Mouse (Mus musculus) gonadal fat pad, adult 2 months (tissue): ENCODE data around the gene Olfr648. TPM values are rescaled to one million over a fixed set of nuclear protein-coding genes. Genes with fewer than 3 reads are reported as not detected.

Source experiments
- polyA plus RNA-seq: library from polyadenylated mRNA; depleted of rRNA; stranded (reverse); fragments of >200 nt; gene quantifications from 2 replicates; pipeline ENCODE4 v1.2.3, GENCODE M21; 2012; rRNA removed

The Olfr648 gene
- polyA plus RNA-seq, 1 experiment, result 0.05 TPM

Other genes starting within 250 kb of the Olfr648 start
- not detected in 2 replicates for gene Olfr632, start 249.0 kb downstream of the Olfr648 start, polyA plus RNA-seq
- gene Olfr633, start 239.0 kb downstream of the Olfr648 start, polyA plus RNA-seq, result not detected in 2 replicates
- not detected in 2 replicates for gene Olfr635, start 212.2 kb downstream of the Olfr648 start, polyA plus RNA-seq
- gene Olfr638, start 184.6 kb downstream of the Olfr648 start, polyA plus RNA-seq, result not detected in 2 replicates
- not detected in 2 replicates for gene Olfr639, start 166.1 kb downstream of the Olfr648 start, polyA plus RNA-seq
- gene Olfr640, start 157.8 kb downstream of the Olfr648 start, polyA plus RNA-seq, result not detected in 2 replicates
- gene Olfr641, start 147.9 kb downstream of the Olfr648 start, polyA plus RNA-seq, result not detected in 2 replicates
- not detected in 2 replicates for gene Olfr642, start 130.7 kb downstream of the Olfr648 start, polyA plus RNA-seq
- gene 4930516K23Rik, start 121.9 kb downstream of the Olfr648 start, polyA plus RNA-seq, result not detected in 2 replicates
- not detected in 2 replicates for gene Olfr644, start 111.5 kb downstream of the Olfr648 start, polyA plus RNA-seq
- gene Olfr645, start 97.9 kb downstream of the Olfr648 start, polyA plus RNA-seq, result not detected in 2 replicates
- gene Olfr646, start 78.5 kb downstream of the Olfr648 start, polyA plus RNA-seq, result not detected in 2 replicates
- 0.14 and 0.34 TPM in 2 replicates for gene Ubqln5, start 53.6 kb downstream of the Olfr648 start, polyA plus RNA-seq
- gene Olfr643, start 46.0 kb downstream of the Olfr648 start, polyA plus RNA-seq, result not detected in 2 replicates
- gene Ubqln3, start 40.1 kb downstream of the Olfr648 start, polyA plus RNA-seq, result 1.6 and 2.4 TPM in 2 replicates
- 2.4 TPM in 2 replicates for gene Ubqlnl, start 32.8 kb downstream of the Olfr648 start, polyA plus RNA-seq
- gene Olfm5, start 18.6 kb downstream of the Olfr648 start, polyA plus RNA-seq, result 0.05 TPM in 1 of 2 replicates, not detected in the other
- not detected in 2 replicates for gene Olfr649, start 12.6 kb upstream of the Olfr648 start, polyA plus RNA-seq
- 1.3 TPM in 2 replicates for gene Trim6, start 35.4 kb upstream of the Olfr648 start, polyA plus RNA-seq
- gene Trim34a, start 61.1 kb upstream of the Olfr648 start, polyA plus RNA-seq, result 4.7 and 5.2 TPM in 2 replicates
- 0.42 TPM in 2 replicates for gene Trim5, start 104.7 kb upstream of the Olfr648 start, polyA plus RNA-seq
- 3.6 and 3.8 TPM in 2 replicates for gene Trim12a, start 132.1 kb upstream of the Olfr648 start, polyA plus RNA-seq
- 3.6 and 4.3 TPM in 2 replicates for gene Trim34b, start 146.1 kb upstream of the Olfr648 start, polyA plus RNA-seq
- 5.0 and 5.3 TPM in 2 replicates for gene Trim12c, start 170.0 kb upstream of the Olfr648 start, polyA plus RNA-seq
- 0.11 and 0.12 TPM in 2 replicates for gene Trim30b, start 186.5 kb upstream of the Olfr648 start, polyA plus RNA-seq
- gene Trim30c, start 217.4 kb upstream of the Olfr648 start, polyA plus RNA-seq, result 0.14 and 0.18 TPM in 2 replicates